Mouse (Mus musculus): ENCODE results near the gene Them5.

DNA sequence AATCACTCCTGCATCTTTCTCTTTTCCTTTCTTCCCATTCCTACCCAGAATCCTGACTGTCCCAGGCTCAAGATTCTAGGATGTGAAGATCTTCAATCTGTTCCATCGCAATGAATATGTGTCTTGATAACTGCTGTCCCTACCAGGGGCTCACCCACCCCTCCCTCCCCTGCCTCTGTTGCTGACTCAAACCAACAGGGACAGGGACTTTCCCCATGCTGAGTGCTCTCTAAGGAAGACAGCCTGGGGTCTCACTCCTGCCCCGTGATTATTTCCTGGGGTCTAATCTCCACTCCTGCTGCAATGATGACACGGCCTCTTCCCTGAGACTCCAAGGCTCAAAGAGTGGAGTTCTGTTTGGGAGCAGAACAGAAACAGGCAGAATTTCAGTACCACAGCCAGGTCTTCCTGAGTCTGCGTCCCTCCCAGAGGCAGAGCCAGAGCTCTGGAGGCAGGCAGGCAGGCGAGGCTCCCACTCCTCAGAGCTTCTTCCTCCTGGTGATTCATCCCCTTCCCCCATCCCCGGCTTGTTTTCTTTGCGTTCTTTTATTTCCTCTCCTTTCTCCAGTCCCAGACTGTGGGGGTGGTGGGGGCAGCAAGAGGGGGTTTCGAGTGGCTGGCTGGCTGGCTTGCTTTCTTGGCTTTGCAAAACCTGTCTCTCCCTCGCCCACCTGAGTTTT, 38.1 kb downstream of the Them5 start:
- no peak for TF ChIP-seq POLR2A (IDR thresholded peaks at IDR 0.05; ENCODE audit: insufficient read depth, low read depth, low read length)
- no peak for TF ChIP-seq EP300 (IDR thresholded peaks at IDR 0.05; ENCODE audit: insufficient read depth, low read depth, low read length)
- TF ChIP-seq CTCF (IDR thresholded peaks at IDR 0.05) = no peak
